Mouse (Mus musculus): ENCODE measurements around the gene Robo1. TPM values are rescaled to one million over a fixed set of nuclear protein-coding genes. Genes with fewer than 3 reads are reported as not detected.

Gene Robo1
- polyA plus RNA-seq, 1 experiment from 2014 or later = 58.1 TPM

- Histone ChIP-seq H3K36me3 (ENCODE audit: control insufficient read depth, insufficient read depth) (no peaks in the 10 kb centered on the region), H3K4me1 (replicated peaks; ENCODE audit: control insufficient read depth, insufficient read depth, low read length) (peaks cover 10% of the 10 kb centered on the region), H3K27ac (ENCODE audit: low read length) (no peak overlapping the region), H3K9ac (replicated peaks; ENCODE audit: low read depth, low read length) (no peak overlapping the region), H3K4me2 (ENCODE audit: low read length) (peak overlapping the region; percentile 11; the same call in 1 of the 2 replicates), H3K9me3 (ENCODE audit: control insufficient read depth, low read length) (no peaks in the 10 kb centered on the region), H3K4me3 (replicated peaks; ENCODE audit: low read length) (no peak overlapping the region), H3K27me3 (replicated peaks; ENCODE audit: control insufficient read depth, insufficient read depth, low read length) (no peaks in the 10 kb centered on the region)
- WGBS = 5% methylated on average over 7 of the region's 7 CpGs
- peak; percentile 90 for ATAC-seq
These were observed 580.0 kb downstream of the Robo1 start for GRCm38 (mm10) chr16:72888108-72888507.

- ATAC-seq = peak; percentile 36; the same call in 1 of the 2 replicates
- Histone ChIP-seq H3K9me3 (ENCODE audit: control insufficient read depth, low read length) (no peaks in the 10 kb centered on the region), H3K4me2 (ENCODE audit: low read length) (no peak overlapping the region), H3K4me3 (replicated peaks; ENCODE audit: low read length) (no peak overlapping the region), H3K27ac (ENCODE audit: low read length) (no peak overlapping the region), H3K36me3 (ENCODE audit: control insufficient read depth, insufficient read depth) (no peaks in the 10 kb centered on the region), H3K27me3 (replicated peaks; ENCODE audit: control insufficient read depth, insufficient read depth, low read length) (no peaks in the 10 kb centered on the region), H3K9ac (replicated peaks; ENCODE audit: low read depth, low read length) (no peak overlapping the region), H3K4me1 (replicated peaks; ENCODE audit: control insufficient read depth, insufficient read depth, low read length) (peaks cover 10% of the 10 kb centered on the region)
- 64% methylated on average over 9 of the region's 9 CpGs for WGBS
These were observed 581.3 kb downstream of the Robo1 start for GRCm38 (mm10) chr16:72889401-72889800.

DNA sequence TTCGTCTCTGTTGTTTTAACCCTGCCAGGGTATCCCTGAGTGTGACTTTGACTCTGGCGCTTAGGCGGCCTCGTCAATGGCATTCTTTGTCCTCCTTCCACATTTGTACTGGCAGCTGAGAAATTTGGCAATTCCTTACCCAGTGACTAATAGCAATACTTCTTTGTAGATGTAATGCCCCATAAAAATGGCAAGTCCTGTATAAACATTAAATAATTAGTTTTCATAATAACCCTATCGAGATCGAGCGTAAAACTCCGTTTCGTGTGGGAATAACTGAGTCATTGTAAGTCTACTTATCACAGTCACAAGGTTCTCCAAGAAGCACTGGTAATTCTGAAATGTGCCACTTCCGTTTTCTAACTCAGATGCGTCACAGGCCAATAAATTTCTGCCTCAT, 589.0 kb downstream of the Robo1 start:
- Histone ChIP-seq H3K4me3 (replicated peaks; ENCODE audit: low read length) (no peak overlapping the region), H3K4me1 (replicated peaks; ENCODE audit: control insufficient read depth, insufficient read depth, low read length) (0 out of 2 replicates have a peak, but pooled peaks cover 2% of the 10 kb centered on the region), H3K9me3 (ENCODE audit: control insufficient read depth, low read length) (no peaks in the 10 kb centered on the region), H3K36me3 (ENCODE audit: control insufficient read depth, insufficient read depth) (no peaks in the 10 kb centered on the region), H3K27ac (ENCODE audit: low read length) (no peak overlapping the region), H3K9ac (replicated peaks; ENCODE audit: low read depth, low read length) (no peak overlapping the region), H3K27me3 (replicated peaks; ENCODE audit: control insufficient read depth, insufficient read depth, low read length) (no peaks in the 10 kb centered on the region), H3K4me2 (ENCODE audit: low read length) (no peak overlapping the region)
- ATAC-seq = no peak
- 56% methylated on average over 11 of the region's 11 CpGs for WGBS

- H3K36me3 ChIP-seq (ENCODE audit: control insufficient read depth, insufficient read depth) = no peaks in the 10 kb centered on the region
- no peak overlapping the region for H3K4me2 ChIP-seq (ENCODE audit: low read length)
- no peaks in the 10 kb centered on the region for H3K27me3 ChIP-seq (replicated peaks; ENCODE audit: control insufficient read depth, insufficient read depth, low read length)
- no peak overlapping the region for H3K27ac ChIP-seq (ENCODE audit: low read length)
- peaks cover 3% of the 10 kb centered on the region; the same call in 1 of the 2 replicates for H3K4me1 ChIP-seq (replicated peaks; ENCODE audit: control insufficient read depth, insufficient read depth, low read length)
- WGBS = 50% methylated on average over 2 of the region's 2 CpGs
- H3K9ac ChIP-seq (replicated peaks; ENCODE audit: low read depth, low read length) = no peak overlapping the region
- ATAC-seq = peak; percentile 43; the same call in 1 of the 2 replicates
- no peaks in the 10 kb centered on the region for H3K9me3 ChIP-seq (ENCODE audit: control insufficient read depth, low read length)
- H3K4me3 ChIP-seq (replicated peaks; ENCODE audit: low read length) = no peak overlapping the region
These were observed 600.8 kb downstream of the Robo1 start for GRCm38 (mm10) chr16:72908895-72909294.

DNA sequence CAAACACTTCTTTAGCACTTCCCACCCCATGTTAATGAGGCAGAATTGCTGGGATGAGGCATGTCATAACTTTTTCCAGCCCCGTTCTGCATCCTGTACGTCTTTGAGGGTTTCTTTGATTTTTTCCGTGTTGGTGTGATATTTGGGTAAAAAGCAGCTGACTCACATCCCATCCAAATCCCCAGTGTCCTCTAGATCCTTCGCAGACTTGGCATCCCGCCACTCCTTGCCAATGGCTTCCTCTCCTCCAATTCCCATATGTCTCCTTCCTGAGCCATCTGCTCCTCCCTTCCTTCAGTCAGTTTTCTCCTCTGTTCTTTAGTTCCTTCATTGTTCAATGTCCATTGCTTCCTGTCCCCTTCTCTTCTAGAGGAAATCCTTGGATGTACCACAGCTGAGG, 605.0 kb downstream of the Robo1 start:
- WGBS = 41% methylated on average over 5 of the region's 5 CpGs
- Histone ChIP-seq H3K4me1 (replicated peaks; ENCODE audit: control insufficient read depth, insufficient read depth, low read length) (peaks cover 3% of the 10 kb centered on the region; the same call in 1 of the 2 replicates), H3K27ac (ENCODE audit: low read length) (peak overlapping the region; percentile 76; the same call in 1 of the 2 replicates), H3K36me3 (ENCODE audit: control insufficient read depth, insufficient read depth) (no peaks in the 10 kb centered on the region), H3K27me3 (replicated peaks; ENCODE audit: control insufficient read depth, insufficient read depth, low read length) (no peaks in the 10 kb centered on the region), H3K9ac (replicated peaks; ENCODE audit: low read depth, low read length) (no peak overlapping the region), H3K4me2 (ENCODE audit: low read length) (no peak overlapping the region), H3K4me3 (replicated peaks; ENCODE audit: low read length) (no peak overlapping the region), H3K9me3 (ENCODE audit: control insufficient read depth, low read length) (no peaks in the 10 kb centered on the region)
- peak; percentile 79 for ATAC-seq

GRCm38 (mm10) chr16:72914068-72914630, 606.0 kb downstream of the Robo1 start:
- 73% methylated on average over 4 of the region's 4 CpGs for WGBS
- Histone ChIP-seq H3K9me3 (ENCODE audit: control insufficient read depth, low read length) (no peaks in the 10 kb centered on the region), H3K27ac (ENCODE audit: low read length) (peak overlapping the region; percentile 29), H3K4me1 (replicated peaks; ENCODE audit: control insufficient read depth, insufficient read depth, low read length) (peaks cover 3% of the 10 kb centered on the region; the same call in 1 of the 2 replicates), H3K36me3 (ENCODE audit: control insufficient read depth, insufficient read depth) (no peaks in the 10 kb centered on the region), H3K27me3 (replicated peaks; ENCODE audit: control insufficient read depth, insufficient read depth, low read length) (no peaks in the 10 kb centered on the region), H3K9ac (replicated peaks; ENCODE audit: low read depth, low read length) (no peak overlapping the region), H3K4me2 (ENCODE audit: low read length) (no peak overlapping the region), H3K4me3 (replicated peaks; ENCODE audit: low read length) (no peak overlapping the region)
- ATAC-seq = peak; percentile 21; the same call in 1 of the 2 replicates

DNA sequence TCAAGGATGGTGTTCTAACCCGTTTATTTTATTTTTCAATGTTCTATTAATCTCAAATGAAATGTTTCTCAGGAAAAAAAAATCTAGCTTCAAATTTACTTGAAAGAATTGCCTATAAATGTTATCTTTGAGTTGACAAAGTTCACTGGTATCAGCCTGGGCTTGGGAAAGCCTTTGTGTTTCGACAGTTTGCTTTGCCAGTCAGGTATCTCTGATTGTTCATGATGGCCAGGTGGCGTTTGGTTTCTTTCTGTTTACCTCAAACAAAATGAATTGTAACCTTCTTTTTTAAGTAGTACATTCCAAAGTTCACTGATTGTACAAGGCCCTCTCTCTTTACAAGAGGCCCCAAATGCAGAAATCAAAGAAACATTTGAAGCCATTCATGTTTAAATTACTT, 611.9 kb downstream of the Robo1 start:
- Histone ChIP-seq H3K27me3 (replicated peaks; ENCODE audit: control insufficient read depth, insufficient read depth, low read length) (no peaks in the 10 kb centered on the region), H3K27ac (ENCODE audit: low read length) (no peak overlapping the region), H3K9me3 (ENCODE audit: control insufficient read depth, low read length) (no peaks in the 10 kb centered on the region), H3K9ac (replicated peaks; ENCODE audit: low read depth, low read length) (no peak overlapping the region), H3K36me3 (ENCODE audit: control insufficient read depth, insufficient read depth) (no peaks in the 10 kb centered on the region), H3K4me2 (ENCODE audit: low read length) (no peak overlapping the region), H3K4me1 (replicated peaks; ENCODE audit: control insufficient read depth, insufficient read depth, low read length) (peaks cover 20% of the 10 kb centered on the region), H3K4me3 (replicated peaks; ENCODE audit: low read length) (no peak overlapping the region)
- WGBS = 76% methylated on average over 3 of the region's 3 CpGs
- no peak for ATAC-seq

GRCm38 (mm10) chr16:72924423-72925224, 616.5 kb downstream of the Robo1 start:
- Histone ChIP-seq H3K4me3 (replicated peaks; ENCODE audit: low read length) (peak overlapping the region; percentile 10), H3K4me1 (replicated peaks; ENCODE audit: control insufficient read depth, insufficient read depth, low read length) (peaks cover 36% of the 10 kb centered on the region), H3K36me3 (ENCODE audit: control insufficient read depth, insufficient read depth) (no peaks in the 10 kb centered on the region), H3K9ac (replicated peaks; ENCODE audit: low read depth, low read length) (peak overlapping the region; percentile 7; the same call in 1 of the 2 replicates), H3K27ac (ENCODE audit: low read length) (no peak overlapping the region), H3K4me2 (ENCODE audit: low read length) (peak overlapping the region; percentile 47), H3K27me3 (replicated peaks; ENCODE audit: control insufficient read depth, insufficient read depth, low read length) (no peaks in the 10 kb centered on the region), H3K9me3 (ENCODE audit: control insufficient read depth, low read length) (no peaks in the 10 kb centered on the region)
- 3% methylated on average over 15 of the region's 15 CpGs for WGBS
- ATAC-seq = peak; percentile 83

GRCm38 (mm10) chr16:72928525-72929122, 620.5 kb downstream of the Robo1 start:
- Histone ChIP-seq H3K27ac (ENCODE audit: low read length) (peak overlapping the region; percentile 16; the same call in 1 of the 2 replicates), H3K4me1 (replicated peaks; ENCODE audit: control insufficient read depth, insufficient read depth, low read length) (peaks cover 28% of the 10 kb centered on the region), H3K4me3 (replicated peaks; ENCODE audit: low read length) (no peak overlapping the region), H3K4me2 (ENCODE audit: low read length) (no peak overlapping the region), H3K9ac (replicated peaks; ENCODE audit: low read depth, low read length) (no peak overlapping the region), H3K27me3 (replicated peaks; ENCODE audit: control insufficient read depth, insufficient read depth, low read length) (no peaks in the 10 kb centered on the region), H3K9me3 (ENCODE audit: control insufficient read depth, low read length) (no peaks in the 10 kb centered on the region), H3K36me3 (ENCODE audit: control insufficient read depth, insufficient read depth) (no peaks in the 10 kb centered on the region)
- 21% methylated on average over 6 of the region's 6 CpGs for WGBS
- ATAC-seq = peak; percentile 84

All from forebrain, embryonic 16.5 days (tissue).